In genomic region chr6:129534627-129535190, GRCm38 (mm10) we compare ENCODE assay signal across 8 mouse cellular contexts. TPM values are rescaled to one million over a fixed set of nuclear protein-coding genes. Genes with fewer than 3 reads are reported as not detected.
DNase-seq lines count a peak whose midpoint lies in the region; ATAC-seq lines count a peak whose summit lies in the region.

No protein-coding gene starts in this region.

- H3K9me3 ChIP-seq in heart, embryonic 10.5 days, result no peaks in the 10 kb centered on the region
- H3K9me3 ChIP-seq in embryonic facial prominence, embryonic 11.5 days (replicated peaks; ENCODE audit: control insufficient read depth, low read length), result no peaks in the 10 kb centered on the region
- no peaks in the 10 kb centered on the region for H3K9me3 ChIP-seq in midbrain, embryonic 10.5 days (replicated peaks)

- H3K4me3 ChIP-seq in heart, embryonic 10.5 days, result peak overlapping the region; percentile 88
- peak overlapping the region; percentile 84; the same call in 1 of the 2 replicates for H3K4me3 ChIP-seq in embryonic facial prominence, embryonic 11.5 days (ENCODE audit: low read depth, low read length)
- H3K4me3 ChIP-seq in midbrain, embryonic 10.5 days, result peak overlapping the region; percentile 73

- no peaks in the 10 kb centered on the region for H3K27me3 ChIP-seq in heart, embryonic 10.5 days (ENCODE audit: insufficient read depth, poor library complexity, severe bottlenecking)
- H3K27me3 ChIP-seq in embryonic facial prominence, embryonic 11.5 days (ENCODE audit: control insufficient read depth, insufficient read depth, low read length), result no peaks in the 10 kb centered on the region
- H3K27me3 ChIP-seq in midbrain, embryonic 10.5 days (ENCODE audit: low read depth, poor library complexity, severe bottlenecking), result no peaks in the 10 kb centered on the region

- DNase-seq in heart, embryonic 10.5 days (ENCODE audit: low spot score), result no peak
- DNase-seq in heart, adult 11 months, result no peak
- no peak for DNase-seq in embryonic facial prominence, embryonic 11.5 days (ENCODE audit: low spot score)
- peak; percentile 78 for DNase-seq in kidney, adult 11 months
- DNase-seq in midbrain, embryonic 10.5 days (ENCODE audit: low spot score), result no peak
- DNase-seq in layer of hippocampus, postnatal 14 days (ENCODE audit: low spot score in 2 of 2), result no peak
- DNase-seq in testis, postnatal 14 days (ENCODE audit: low spot score), result no peak
- DNase-seq in left cerebral cortex, adult 8-10 months (ENCODE audit: low spot score in 2 of 2), result no peak

- 70% methylated on average over 4 of the region's 4 CpGs for WGBS in heart, embryonic 10.5 days
- 65% methylated on average over 4 of the region's 4 CpGs for WGBS in embryonic facial prominence, embryonic 11.5 days
- 74% methylated on average over 4 of the region's 4 CpGs for WGBS in midbrain, embryonic 10.5 days

- no peak overlapping the region; the same call in 1 of the 2 replicates for H3K9ac ChIP-seq in embryonic facial prominence, embryonic 11.5 days (replicated peaks; ENCODE audit: low read length)

- H3K36me3 ChIP-seq in heart, embryonic 10.5 days, result peaks cover 19% of the 10 kb centered on the region; the same call in 1 of the 2 replicates
- H3K36me3 ChIP-seq in embryonic facial prominence, embryonic 11.5 days (replicated peaks; ENCODE audit: control insufficient read depth, insufficient read depth, low read depth, low read length), result no peaks in the 10 kb centered on the region; the same call in 1 of the 2 replicates
- peaks cover 23% of the 10 kb centered on the region for H3K36me3 ChIP-seq in midbrain, embryonic 10.5 days

- no peak overlapping the region for H3K27ac ChIP-seq in heart, embryonic 10.5 days
- no peak overlapping the region for H3K27ac ChIP-seq in embryonic facial prominence, embryonic 11.5 days (replicated peaks; ENCODE audit: low read depth, low read length)
- H3K27ac ChIP-seq in midbrain, embryonic 10.5 days (replicated peaks), result no peak overlapping the region; the same call in 1 of the 2 replicates

- H3K4me1 ChIP-seq in heart, embryonic 10.5 days, result peaks cover 16% of the 10 kb centered on the region
- no peaks in the 10 kb centered on the region for H3K4me1 ChIP-seq in embryonic facial prominence, embryonic 11.5 days (ENCODE audit: control insufficient read depth, insufficient read depth, low read length)
- H3K4me1 ChIP-seq in midbrain, embryonic 10.5 days, result peaks cover 25% of the 10 kb centered on the region

- H3K4me2 ChIP-seq in embryonic facial prominence, embryonic 11.5 days (ENCODE audit: low read depth, low read length), result peak overlapping the region; percentile 81; the same call in 1 of the 2 replicates

- ATAC-seq in embryonic facial prominence, embryonic 11.5 days (replicated peaks; ENCODE audit: insufficient number of reproducible peaks, low FRiP score, low TSS enrichment, low read depth), result no peak

RNA-seq across cellular contexts. Expression of gene Gabarapl1, which starts 1.7 kb away (rescaled TPM):
- polyA plus RNA-seq in heart, embryonic 10.5 days (2016; fragmentation: Nextera tagmentation; extraction: Ambion mirVana), result 30.8 and 34.4 TPM in 2 replicates
- polyA plus RNA-seq in embryonic facial prominence, embryonic 11.5 days (2014; fragmentation: Nextera tagmentation; extraction: Ambion mirVana), result 17.5 and 19.4 TPM in 2 replicates
- 47.1 and 59.3 TPM in 2 replicates for polyA plus RNA-seq in midbrain, embryonic 10.5 days (2016; fragmentation: Nextera tagmentation; extraction: Ambion mirVana)
- total RNA-seq in layer of hippocampus, postnatal 14 days (2021), result 100 to 1,000 TPM; 517 to 530 TPM
- 100 to 1,000 TPM; 760 to 878 (median 821) TPM for total RNA-seq in left cerebral cortex, adult 8-10 months (2022)

RNA-seq across cellular contexts. Expression of gene Tmem52b, which starts 22.4 kb away (rescaled TPM):
- polyA plus RNA-seq in heart, embryonic 10.5 days (2016; fragmentation: Nextera tagmentation; extraction: Ambion mirVana), result not detected in 2 replicates
- polyA plus RNA-seq in embryonic facial prominence, embryonic 11.5 days (2014; fragmentation: Nextera tagmentation; extraction: Ambion mirVana), result not detected in 2 replicates
- polyA plus RNA-seq in midbrain, embryonic 10.5 days (2016; fragmentation: Nextera tagmentation; extraction: Ambion mirVana), result not detected in 2 replicates
- total RNA-seq in layer of hippocampus, postnatal 14 days (2021), result not detected
- not detected for total RNA-seq in left cerebral cortex, adult 8-10 months (2022)

RNA-seq across cellular contexts. Expression of gene Olr1, which starts 27.7 kb away (rescaled TPM):
- 0.20 and 0.28 TPM in 2 replicates for polyA plus RNA-seq in heart, embryonic 10.5 days (2016; fragmentation: Nextera tagmentation; extraction: Ambion mirVana)
- polyA plus RNA-seq in embryonic facial prominence, embryonic 11.5 days (2014; fragmentation: Nextera tagmentation; extraction: Ambion mirVana), result 0.36 TPM in 1 of 2 replicates, not detected in the other
- polyA plus RNA-seq in midbrain, embryonic 10.5 days (2016; fragmentation: Nextera tagmentation; extraction: Ambion mirVana), result 0.10 TPM in 1 of 2 replicates, not detected in the other
- not detected for total RNA-seq in layer of hippocampus, postnatal 14 days (2021)
- total RNA-seq in left cerebral cortex, adult 8-10 months (2022), result under 1 TPM in 1 of 4 experiments, not detected in 3; 0.14 TPM

RNA-seq across cellular contexts. Expression of gene Klre1, which starts 43.0 kb away (rescaled TPM):
- polyA plus RNA-seq in heart, embryonic 10.5 days (2016; fragmentation: Nextera tagmentation; extraction: Ambion mirVana), result not detected in 2 replicates
- not detected in 2 replicates for polyA plus RNA-seq in embryonic facial prominence, embryonic 11.5 days (2014; fragmentation: Nextera tagmentation; extraction: Ambion mirVana)
- not detected in 2 replicates for polyA plus RNA-seq in midbrain, embryonic 10.5 days (2016; fragmentation: Nextera tagmentation; extraction: Ambion mirVana)
- total RNA-seq in layer of hippocampus, postnatal 14 days (2021), result not detected
- not detected for total RNA-seq in left cerebral cortex, adult 8-10 months (2022)

RNA-seq across cellular contexts. Expression of gene Klrd1, which starts 56.9 kb away (rescaled TPM):
- polyA plus RNA-seq in heart, embryonic 10.5 days (2016; fragmentation: Nextera tagmentation; extraction: Ambion mirVana), result not detected in 2 replicates
- polyA plus RNA-seq in embryonic facial prominence, embryonic 11.5 days (2014; fragmentation: Nextera tagmentation; extraction: Ambion mirVana), result not detected in 2 replicates
- 0.14 TPM in 1 of 2 replicates, not detected in the other for polyA plus RNA-seq in midbrain, embryonic 10.5 days (2016; fragmentation: Nextera tagmentation; extraction: Ambion mirVana)
- not detected for total RNA-seq in layer of hippocampus, postnatal 14 days (2021)
- total RNA-seq in left cerebral cortex, adult 8-10 months (2022), result not detected
